Mouse (Mus musculus) CD4-positive, CD25-positive, alpha-beta regulatory T cell, adult 4 months (primary cell): ENCODE measurements around the gene Cdhr3. TPM values are rescaled to one million over a fixed set of nuclear protein-coding genes. Genes with fewer than 3 reads are reported as not detected.

ENCODE experiments used
- ATAC-seq: one replicate; pipeline ENCODE4 v1.8.0; 2017
- polyA plus RNA-seq, 2 experiments: library from polyadenylated mRNA; unstranded; fragments of 100-300 nt; shearing (Covaris generic); gene quantifications; one replicate each; pipeline ENCODE4 v1.2.1; 2017

Gene Cdhr3
- polyA plus RNA-seq, 2 experiments from 2014 or later = 0.44 to 0.47 TPM

DNA sequence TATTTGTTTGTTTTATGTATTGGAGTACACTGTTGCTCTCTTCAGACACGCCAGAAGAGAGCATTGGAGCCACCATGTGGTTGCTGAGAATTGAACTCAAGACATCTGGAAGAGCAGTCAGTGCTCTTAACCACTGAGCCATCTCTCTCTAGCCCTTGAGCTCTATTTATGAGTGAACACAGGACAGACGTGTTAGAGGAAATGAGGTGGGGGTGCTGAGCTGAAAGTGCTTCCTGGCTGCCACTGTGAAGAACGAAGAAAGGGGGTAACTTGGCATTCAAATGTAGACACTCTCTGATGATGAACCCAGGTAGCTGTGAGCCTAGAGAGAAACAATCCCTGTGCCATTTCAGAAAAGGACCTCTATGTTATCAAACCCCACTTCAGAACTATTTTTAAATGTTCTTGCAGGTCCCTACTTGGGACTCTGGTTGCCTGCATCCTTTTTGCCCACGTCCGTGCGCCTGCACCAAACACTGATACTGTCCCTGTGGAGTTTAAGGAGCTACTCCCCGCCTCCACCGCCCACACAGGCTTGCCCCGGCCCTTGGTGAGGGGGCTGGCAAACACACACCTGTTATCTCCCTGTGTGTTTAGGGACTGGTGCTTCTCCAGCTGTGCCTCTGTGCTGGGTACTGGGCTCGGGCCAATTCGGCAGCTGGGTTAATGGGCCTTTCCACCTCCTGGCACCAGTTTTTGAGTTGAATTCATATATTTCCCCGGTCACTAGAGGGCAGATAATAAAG lies 58.2 kb downstream of the Cdhr3 start:
- ATAC-seq = peak; percentile 62

DNA sequence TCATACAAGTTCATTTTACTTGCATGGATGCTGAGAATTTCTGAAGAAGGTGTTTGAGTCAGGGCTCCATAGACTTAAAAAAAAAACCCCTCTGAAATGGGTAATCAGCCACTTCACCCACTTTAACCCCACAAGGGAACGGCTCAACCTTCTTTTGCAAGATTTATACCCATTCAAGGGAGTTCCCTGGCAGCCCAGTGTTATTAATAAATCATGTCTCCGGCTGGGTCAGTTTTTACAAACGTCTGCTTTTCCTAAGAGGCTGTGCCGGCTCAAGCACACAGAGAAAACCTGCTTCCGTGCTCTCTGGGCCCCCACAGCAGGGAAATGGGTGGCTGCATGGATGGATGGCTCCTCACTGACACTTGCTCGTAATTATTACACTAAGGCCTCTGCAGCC lies 59.5 kb downstream of the Cdhr3 start:
- ATAC-seq = no peak

- ATAC-seq = no peak
Measured at GRCm38 (mm10) chr12:33030589-33030988, 62.1 kb downstream of the Cdhr3 start.

DNA sequence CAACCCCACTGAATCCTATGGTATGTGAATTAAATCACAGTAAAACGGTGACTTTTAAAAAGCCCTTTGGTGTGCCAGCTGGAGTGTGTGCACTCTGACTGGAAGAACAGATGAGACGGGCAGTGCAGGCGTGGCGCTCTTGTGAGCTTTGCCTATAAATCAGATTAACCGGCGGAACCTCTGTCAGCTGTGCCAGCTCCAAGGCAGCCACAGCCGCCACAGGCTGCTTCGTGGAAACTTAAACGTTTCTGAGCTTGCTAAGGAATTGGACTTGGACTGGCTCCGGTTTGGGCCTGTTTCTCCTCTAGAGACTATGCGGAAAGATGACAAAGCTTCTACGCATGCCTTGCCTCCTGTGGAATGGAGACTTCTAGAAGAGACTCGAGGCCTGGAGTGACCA lies 62.6 kb downstream of the Cdhr3 start:
- ATAC-seq = no peak

DNA sequence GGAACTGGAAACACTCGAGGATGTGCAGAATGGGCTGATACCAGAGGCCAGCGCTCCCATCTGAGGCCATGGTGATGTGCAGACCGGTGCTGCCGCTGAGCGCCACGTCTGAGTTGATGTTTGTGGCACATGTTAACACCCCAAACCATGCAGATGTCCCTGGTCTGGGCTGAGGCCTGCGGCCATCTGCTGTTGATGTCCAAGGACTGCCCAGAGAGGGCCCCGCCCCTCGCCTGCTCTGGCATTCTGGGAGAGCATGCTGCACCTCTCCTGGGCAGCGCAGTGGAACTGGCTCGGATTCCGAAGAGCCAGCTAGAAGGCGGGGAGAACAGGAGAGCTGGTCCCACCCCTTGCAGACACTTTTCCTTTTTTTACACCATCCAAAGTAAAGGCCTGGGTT lies 64.0 kb downstream of the Cdhr3 start:
- no peak for ATAC-seq

DNA sequence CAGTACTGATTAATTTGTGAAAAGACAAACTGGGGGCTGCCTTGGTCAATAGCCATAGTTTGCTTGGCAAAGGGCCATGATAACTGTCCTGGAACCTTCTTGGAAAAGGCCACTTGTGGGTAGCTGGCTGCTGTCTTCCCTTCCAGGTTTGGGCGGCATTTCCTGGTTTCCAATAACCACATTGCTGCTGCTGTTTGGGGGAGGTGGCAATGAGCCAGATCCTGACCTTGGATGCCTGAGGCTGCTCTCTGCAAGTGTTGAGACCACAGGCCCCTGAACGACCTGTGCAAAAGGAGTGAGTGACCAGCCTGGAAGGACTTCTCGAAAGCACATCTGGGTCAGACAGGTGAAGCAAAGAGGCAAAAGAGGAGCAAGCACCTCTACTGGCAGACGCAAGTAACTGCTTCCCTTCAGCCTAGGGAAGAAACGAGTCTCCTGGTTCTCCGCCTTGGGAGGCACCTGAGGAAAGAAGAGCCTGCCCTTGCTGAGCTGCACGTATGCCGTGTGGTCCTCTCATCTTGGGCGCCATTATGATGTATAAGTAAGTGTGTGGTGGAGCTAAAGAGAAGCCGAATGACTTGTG lies 64.5 kb downstream of the Cdhr3 start:
- ATAC-seq = no peak

DNA sequence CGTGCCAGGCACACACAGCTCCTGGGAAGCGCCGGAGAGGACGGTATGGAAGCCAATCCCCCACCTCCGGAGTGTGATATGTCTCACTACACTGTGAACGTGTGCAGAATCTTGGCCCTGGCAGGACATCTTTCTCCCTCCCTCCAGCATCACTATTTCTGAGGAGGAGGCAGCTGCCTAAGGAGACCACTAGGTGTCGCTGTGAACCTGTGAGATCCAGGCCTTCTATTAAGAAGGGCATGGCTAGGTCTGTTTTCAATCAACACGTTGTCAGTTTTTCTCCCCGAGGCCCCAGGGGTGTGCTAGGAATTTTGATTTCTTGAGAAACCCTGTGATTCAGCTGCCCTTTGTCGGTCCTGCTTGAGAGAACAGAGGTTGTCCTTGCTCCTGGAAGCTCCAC lies 65.6 kb downstream of the Cdhr3 start:
- peak; percentile 97 for ATAC-seq

- no peak for ATAC-seq
Measured at GRCm38 (mm10) chr12:33024524-33024923, 68.2 kb downstream of the Cdhr3 start.

DNA sequence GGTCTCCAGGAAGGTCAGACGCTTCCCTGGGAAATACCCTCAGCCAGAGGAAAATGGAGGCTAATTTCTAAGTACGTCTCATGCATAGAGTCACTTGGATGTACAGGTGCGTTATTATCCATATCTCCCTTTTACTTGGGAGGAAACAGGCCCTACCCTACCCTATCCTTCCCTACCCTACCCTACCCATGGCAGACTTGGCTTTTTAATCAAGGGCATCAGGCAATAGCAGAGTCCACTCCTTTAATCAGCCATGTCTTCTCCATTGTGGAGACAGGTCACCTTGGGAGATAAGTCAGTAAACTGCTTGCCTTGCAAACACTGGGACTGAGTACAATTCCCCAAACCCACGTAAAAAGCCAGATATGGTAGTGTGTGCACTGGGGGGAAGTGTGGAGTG lies 70.9 kb downstream of the Cdhr3 start:
- no peak for ATAC-seq

DNA sequence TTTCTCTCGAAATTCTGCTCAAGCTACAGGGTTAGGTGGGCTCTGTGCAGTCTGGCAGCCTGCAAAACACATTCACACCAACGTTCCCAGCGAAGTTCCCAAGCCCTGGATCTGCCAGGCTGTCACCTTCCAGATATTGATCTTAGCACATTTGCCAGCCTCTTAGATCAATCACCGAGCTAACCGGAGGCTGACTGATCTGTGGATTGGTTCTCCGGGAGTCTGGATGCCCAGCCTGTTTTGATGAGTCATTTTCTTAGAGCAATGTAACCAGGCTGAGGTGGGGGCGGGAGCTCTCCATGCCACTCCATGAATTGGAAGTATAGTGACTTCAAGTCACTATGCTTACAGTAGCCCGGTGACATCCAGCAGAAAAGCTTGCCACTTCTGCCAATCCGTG lies 71.5 kb downstream of the Cdhr3 start:
- ATAC-seq = no peak

- ATAC-seq = no peak
Measured at GRCm38 (mm10) chr12:33020011-33020410, 72.7 kb downstream of the Cdhr3 start.

DNA sequence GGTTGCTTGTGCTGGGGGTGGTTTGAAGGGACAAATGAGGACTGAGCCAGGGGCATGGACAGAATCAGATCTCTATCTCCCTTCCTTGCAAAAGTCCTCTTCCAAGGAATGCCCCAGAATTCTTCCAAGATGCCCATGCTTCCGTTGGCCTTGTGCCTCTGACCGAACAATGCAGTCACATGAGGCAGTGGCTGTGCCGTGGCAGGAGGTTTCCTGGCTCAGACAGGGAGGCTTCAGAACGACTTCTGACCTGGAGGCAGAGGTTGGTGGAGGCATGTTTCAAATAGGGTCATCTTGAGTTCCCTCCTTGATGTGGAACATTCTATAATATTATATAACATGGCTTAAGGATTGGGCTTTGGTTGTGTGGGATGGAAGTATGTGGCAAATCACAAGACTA lies 74.1 kb downstream of the Cdhr3 start:
- ATAC-seq = no peak

GRCm38 (mm10) chr12:33016824-33017705 lies 75.6 kb downstream of the Cdhr3 start:
- ATAC-seq = peak; percentile 90

DNA sequence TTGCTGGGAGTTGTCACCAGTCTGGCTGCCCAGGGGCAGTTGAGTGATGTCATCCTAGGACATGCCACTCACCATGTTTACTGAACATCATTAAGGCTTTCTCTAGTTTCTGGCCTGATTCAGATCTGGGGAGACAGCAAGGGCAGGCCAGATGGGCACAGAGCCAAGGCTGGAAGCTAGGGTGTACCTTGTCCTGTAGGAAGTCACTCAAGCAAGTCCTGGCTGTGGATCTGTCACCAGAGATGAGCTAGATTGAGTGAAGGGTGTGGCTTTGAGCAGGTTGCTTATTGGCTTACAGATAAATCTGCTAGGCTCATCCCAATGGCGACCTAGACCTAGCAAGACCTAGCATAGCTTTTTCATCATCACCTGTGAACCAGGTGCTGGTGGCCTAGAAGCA lies 77.6 kb downstream of the Cdhr3 start:
- ATAC-seq = no peak

DNA sequence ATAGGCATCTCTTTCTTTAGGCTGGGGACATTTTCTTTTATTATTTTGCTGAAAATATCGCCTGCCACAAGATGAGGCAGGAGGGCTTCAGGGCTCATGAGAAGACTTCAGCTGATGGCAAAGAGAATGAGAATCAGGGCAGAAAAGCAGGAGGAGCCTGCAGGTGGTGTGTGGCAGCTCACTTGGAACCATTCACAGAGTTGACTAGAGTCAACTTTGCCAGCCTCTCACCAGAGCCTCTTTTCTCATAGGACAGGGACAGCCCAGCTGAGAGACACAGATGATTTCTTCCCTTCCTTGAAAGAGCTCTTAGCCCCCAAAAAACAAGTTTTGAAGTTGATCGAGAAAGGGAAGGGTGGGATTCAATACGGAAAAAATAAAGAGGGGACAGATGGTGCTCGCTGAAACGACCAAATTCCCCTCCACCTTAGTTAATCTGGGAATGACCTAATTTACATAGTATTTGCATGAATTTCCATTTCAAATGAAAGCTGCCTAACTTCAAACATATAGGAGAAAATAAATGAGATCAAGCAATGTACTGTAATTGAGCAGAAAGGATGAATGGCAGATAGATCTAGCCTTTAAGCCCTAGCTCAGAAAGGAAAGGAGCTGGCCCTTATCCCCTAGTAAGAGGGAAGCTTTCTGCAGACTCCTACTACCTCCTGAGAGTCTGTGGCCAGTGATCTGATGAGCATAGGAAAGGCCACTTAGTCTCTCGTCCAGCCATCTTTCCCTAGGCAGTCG lies 78.5 kb downstream of the Cdhr3 start:
- no peak for ATAC-seq

DNA sequence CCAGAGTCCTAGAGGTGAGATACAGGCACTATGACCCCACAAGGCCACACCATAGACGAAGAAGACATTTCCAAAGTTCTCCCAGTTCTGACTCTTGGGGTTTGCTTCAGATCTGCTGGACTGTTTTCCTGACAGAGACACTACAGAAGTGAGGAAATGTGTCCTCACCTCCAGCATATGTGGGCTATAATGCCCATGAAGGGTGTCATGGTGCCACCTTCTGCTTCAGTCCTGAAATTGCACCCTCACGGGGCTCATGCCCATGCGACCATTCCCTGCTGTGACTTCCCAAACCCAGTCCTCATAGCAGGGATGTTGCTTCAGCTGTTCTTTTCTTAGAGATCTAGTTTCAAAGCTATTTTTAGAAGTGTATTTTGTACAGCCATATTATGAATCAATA lies 82.6 kb downstream of the Cdhr3 start:
- ATAC-seq = peak; percentile 99

GRCm38 (mm10) chr12:33009206-33009966 lies 83.3 kb downstream of the Cdhr3 start:
- ATAC-seq = no peak

DNA sequence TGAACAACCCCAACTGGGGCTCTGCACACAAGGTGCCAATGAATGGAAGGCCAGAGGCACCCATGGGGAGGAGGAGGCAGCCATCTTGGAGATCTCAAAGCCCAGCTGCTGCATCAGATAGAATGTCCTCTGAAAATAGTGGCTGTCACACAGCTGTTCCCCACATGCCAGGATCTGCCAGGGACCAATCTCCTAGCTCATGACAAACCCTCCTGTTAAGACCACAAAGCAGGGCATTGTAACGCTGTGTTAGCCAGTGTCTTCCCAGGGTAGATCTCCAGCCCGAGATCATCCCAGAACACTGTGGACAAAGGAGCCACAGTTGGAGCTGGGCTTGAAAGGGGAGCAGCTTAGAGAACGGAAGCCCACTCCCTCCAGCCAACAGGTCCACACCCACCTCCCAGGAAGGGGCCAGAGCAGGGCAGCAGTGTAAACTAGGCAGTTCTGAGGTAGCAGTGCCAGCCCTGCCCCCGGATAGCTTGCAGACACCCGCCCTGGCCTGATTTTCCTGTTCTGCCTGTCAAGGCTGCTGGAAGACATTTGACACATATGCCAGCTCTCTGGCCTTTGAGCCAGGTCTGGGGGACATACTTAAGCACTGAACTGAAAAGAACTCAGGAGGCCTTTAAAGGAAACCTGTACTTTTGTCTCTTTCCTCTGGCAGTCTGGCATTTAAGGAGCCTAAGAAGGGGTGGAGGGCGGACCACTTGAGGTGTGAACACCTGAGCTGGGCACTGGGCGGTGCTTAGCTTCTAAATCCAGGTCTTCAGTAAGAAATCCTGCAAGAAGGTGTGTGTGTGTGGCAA lies 84.2 kb downstream of the Cdhr3 start:
- ATAC-seq = no peak

DNA sequence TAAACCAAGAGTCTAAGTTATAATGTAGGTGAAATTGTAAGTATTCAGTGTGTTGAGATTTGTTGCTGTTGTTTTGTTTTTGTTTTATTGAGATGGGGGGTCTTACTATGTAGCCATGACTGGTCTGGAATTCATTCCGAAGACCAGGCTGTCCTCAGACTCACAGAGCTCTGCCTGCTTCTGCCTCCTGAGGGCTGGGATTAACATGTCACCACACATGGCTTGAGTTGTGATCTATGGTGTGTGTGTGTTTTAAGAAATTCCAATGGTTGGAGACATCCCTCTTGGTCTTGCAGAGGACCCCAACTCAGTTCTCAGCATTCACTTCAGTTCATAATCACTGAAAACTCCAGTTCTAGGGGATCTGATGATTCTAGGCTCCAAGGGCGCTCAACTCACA lies 85.5 kb downstream of the Cdhr3 start:
- ATAC-seq = no peak

- no peak for ATAC-seq
Measured at GRCm38 (mm10) chr12:33005858-33006257, 86.8 kb downstream of the Cdhr3 start.

- no peak for ATAC-seq
Measured at GRCm38 (mm10) chr12:33003339-33003965, 89.2 kb downstream of the Cdhr3 start.
